Mouse (Mus musculus): ENCODE data around the gene Ache.
"Not testable (repeated sequence)": the region's sequence is repeated elsewhere in the genome, so short reads cannot be mapped to it uniquely, and the experiment has no call there.

The Ache gene

GRCm38 (mm10) chr5:137287032-137287952 lies at the start of gene Ache:
Gene Ache, plus strand, starts transcription at chr5:137287519.
- DNase-seq (ENCODE audit: low spot score in 2 of 2): peak in 1 of 2 experiments; percentile 59

- DNase-seq (ENCODE audit: low spot score in 2 of 2): no peak
Measured at GRCm38 (mm10) chr5:137263897-137264720, 23.2 kb upstream of the Ache start.

GRCm38 (mm10) chr5:137264787-137265186 lies 22.5 kb upstream of the Ache start:
- no peak for DNase-seq (ENCODE audit: low spot score in 2 of 2)

- no peak for DNase-seq (ENCODE audit: low spot score in 2 of 2)
Measured at GRCm38 (mm10) chr5:137268131-137268910, 19.0 kb upstream of the Ache start.

- no peak for DNase-seq (ENCODE audit: low spot score in 2 of 2)
Measured at GRCm38 (mm10) chr5:137277360-137278342, 9.7 kb upstream of the Ache start.

- DNase-seq (ENCODE audit: low spot score in 2 of 2): not testable (repeated sequence)
Measured at GRCm38 (mm10) chr5:137284411-137284810, 2.9 kb upstream of the Ache start.

GRCm38 (mm10) chr5:137285045-137285444 lies 2.3 kb upstream of the Ache start:
- DNase-seq (ENCODE audit: low spot score in 2 of 2): peak in 1 of 2 experiments; percentile 39

- DNase-seq (ENCODE audit: low spot score in 2 of 2): no peak
Measured at GRCm38 (mm10) chr5:137285986-137286385, 1.3 kb upstream of the Ache start.

- DNase-seq (ENCODE audit: low spot score in 2 of 2): peak; percentile 80 to 85
Measured at GRCm38 (mm10) chr5:137286655-137287031, 676 bp upstream of the Ache start.

GRCm38 (mm10) chr5:137287953-137288743 lies 829 bp downstream of the Ache start:
- no peak for DNase-seq (ENCODE audit: low spot score in 2 of 2)

GRCm38 (mm10) chr5:137288999-137289470 lies 1.7 kb downstream of the Ache start:
- DNase-seq (ENCODE audit: low spot score in 2 of 2): peak in 1 of 2 experiments; percentile 45

GRCm38 (mm10) chr5:137289591-137290365 lies 2.5 kb downstream of the Ache start:
- no peak for DNase-seq (ENCODE audit: low spot score in 2 of 2)

GRCm38 (mm10) chr5:137290677-137291076 lies 3.4 kb downstream of the Ache start:
- DNase-seq (ENCODE audit: low spot score in 2 of 2): no peak

GRCm38 (mm10) chr5:137291381-137291926 lies 4.1 kb downstream of the Ache start:
- no peak for DNase-seq (ENCODE audit: low spot score in 2 of 2)

- DNase-seq (ENCODE audit: low spot score in 2 of 2): peak in 1 of 2 experiments; percentile 59
Measured at GRCm38 (mm10) chr5:137293282-137293681, 6.0 kb downstream of the Ache start.

- DNase-seq (ENCODE audit: low spot score in 2 of 2): peak; percentile 89 to 90
Measured at GRCm38 (mm10) chr5:137293839-137294743, 6.8 kb downstream of the Ache start, which contains the start of gene Ufsp1. Gene Ufsp1, plus strand, starts transcription at chr5:137294629.

GRCm38 (mm10) chr5:137294744-137295093 lies 7.4 kb downstream of the Ache start:
- DNase-seq (ENCODE audit: low spot score in 2 of 2): no peak

Measured in frontal cortex, postnatal 25 days (tissue).